Mouse (Mus musculus) ES-CJ7 (cell line): ENCODE data around the gene Abhd4.

Source experiments
- DNase-seq: peaks from one replicate; pipeline ENCODE4 v3.0.0; 2011; ENCODE audit warnings: low read depth, low spot score

Gene Abhd4

GRCm38 (mm10) chr14:54272696-54273095 is 18.7 kb downstream of the Abhd4 start:
- no peak for DNase-seq

GRCm38 (mm10) chr14:54276446-54276845 is 22.5 kb downstream of the Abhd4 start:
- no peak for DNase-seq

DNA sequence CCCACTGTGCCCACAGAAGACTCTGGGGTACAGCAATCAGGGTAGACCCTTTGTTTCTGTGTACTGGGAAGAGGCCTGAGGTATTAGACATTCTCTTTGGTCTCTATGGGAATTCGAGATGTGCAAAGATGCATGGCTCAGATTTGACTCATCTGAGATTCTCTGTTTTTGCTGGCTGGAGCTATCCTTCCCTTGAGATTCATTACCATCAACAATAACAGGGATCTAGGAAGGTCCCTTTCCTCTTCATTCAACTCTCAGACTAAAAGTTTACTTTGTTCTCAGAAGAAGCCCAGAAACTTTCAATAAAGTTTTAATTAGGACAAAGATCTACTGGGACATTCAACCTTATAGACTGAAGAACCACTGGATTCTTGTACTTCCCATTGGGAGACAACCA is 30.9 kb downstream of the Abhd4 start, which contains the start of gene Olfr49:
Gene Olfr49 (minus strand): TSS at position 101 of the 400 bp plus-strand sequence.
- DNase-seq: no peak

- DNase-seq: no peak
Measured at GRCm38 (mm10) chr14:54300136-54300535, 46.1 kb downstream of the Abhd4 start.

DNA sequence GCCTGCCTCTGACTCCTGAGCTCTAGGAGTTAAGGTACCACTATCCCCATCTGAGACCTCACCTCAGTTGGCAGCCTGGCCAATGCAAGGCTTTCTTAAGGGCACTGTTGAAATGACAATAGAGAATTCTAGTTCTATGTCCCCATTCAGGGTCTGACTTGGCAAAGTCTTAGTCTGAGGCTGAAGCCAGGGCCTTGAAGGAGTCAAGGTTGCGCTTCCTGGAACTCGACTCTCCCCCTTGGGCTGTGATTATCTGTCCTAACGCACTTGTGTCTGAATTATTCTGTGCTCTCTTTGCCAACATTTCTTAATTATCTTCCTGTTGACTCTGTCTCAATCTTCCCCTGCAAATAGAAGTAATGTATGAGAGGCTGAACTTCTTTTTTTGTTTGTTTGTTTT is 46.7 kb downstream of the Abhd4 start:
- DNase-seq: no peak

- no peak for DNase-seq
Measured at GRCm38 (mm10) chr14:54311763-54312162, 57.8 kb downstream of the Abhd4 start.
